22 mouse cellular contexts compared by ENCODE assay signal in the genomic region with DNA sequence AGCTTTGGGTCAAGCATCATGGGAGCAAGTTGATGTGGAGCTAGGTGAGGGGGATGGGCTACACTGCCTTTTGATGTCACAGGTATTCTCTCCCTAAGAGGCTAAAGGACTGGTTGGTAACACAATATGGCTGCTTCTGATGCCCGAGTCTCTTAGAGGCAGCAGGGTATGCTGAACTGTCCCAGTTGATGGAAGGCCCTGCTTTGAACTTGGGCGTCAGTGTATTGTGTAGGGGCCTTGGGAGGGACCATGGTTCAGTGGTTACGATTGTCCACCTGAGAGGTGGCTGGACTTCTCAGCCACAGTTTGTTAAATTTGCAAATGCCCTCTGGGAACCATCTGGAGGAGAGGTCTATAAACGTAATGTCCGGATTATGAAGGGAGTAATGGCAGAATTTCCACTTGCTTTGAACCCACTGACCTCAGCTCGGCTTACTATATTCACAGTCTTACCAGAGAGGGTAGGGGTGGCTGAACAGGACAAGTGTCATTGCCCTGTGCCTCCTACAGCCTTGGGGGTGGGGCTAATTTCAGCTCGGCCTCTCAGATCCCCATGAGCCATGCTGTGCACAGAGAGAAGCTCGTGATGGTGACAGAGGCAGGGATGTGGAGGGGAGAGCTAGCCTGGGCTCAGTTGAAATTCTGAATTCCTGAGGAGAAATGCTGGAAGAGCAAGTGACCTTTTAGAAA.
DNase-seq lines count a peak whose midpoint lies in the region; ATAC-seq and TF ChIP-seq lines count a peak whose summit lies in the region.
"Had no signal": no experiment of that assay in that cellular context is flagged by ENCODE, and none has a peak within 500 bp of the region (broad histone marks: within the 10 kb centered on the region; RNA-seq: fewer than 3 reads in every experiment).

No protein-coding gene starts in this region.

- no peaks in the 10 kb centered on the region for H3K36me3 ChIP-seq in kidney, adult 2 months (ENCODE audit: control insufficient read depth, insufficient read depth, low read length)
- no peaks in the 10 kb centered on the region for H3K36me3 ChIP-seq in kidney, embryonic 14.5 days (ENCODE audit: control insufficient read depth, insufficient read depth, low read length)
- no peaks in the 10 kb centered on the region for H3K36me3 ChIP-seq in heart, adult 2 months (ENCODE audit: control insufficient read depth, insufficient read depth, low read length)
- H3K36me3 ChIP-seq: embryonic facial prominence, embryonic 15.5 days; forebrain, embryonic 10.5 days; heart, embryonic 10.5 days; hindbrain, embryonic 12.5 days had no signal

- DNase-seq in kidney, adult 2 months, result peak; percentile 46
- no peak for DNase-seq in kidney, adult 18-20 months
- peak; percentile 14 for DNase-seq in ES-CJ7 (ENCODE audit: low read depth, low spot score)
- DNase-seq in kidney, postnatal 14 days, result peak; percentile 7
- no peak for DNase-seq in heart, adult 2 months
- no peak for DNase-seq in cerebellum, postnatal 14 days
- DNase-seq: adrenal gland, adult 8-10 months; cerebellum, adult 2 months; cerebellum, postnatal 10 days; embryo, embryonic 11 days; gastrocnemius, postnatal 36 days; heart, adult 11 months; heart, postnatal 10 days; heart, postnatal 4 days had no signal

- no peak overlapping the region for H3K4me3 ChIP-seq in kidney, adult 2 months (ENCODE audit: insufficient read depth, low read depth, low read length)
- H3K4me3 ChIP-seq in kidney, embryonic 14.5 days (ENCODE audit: low read length), result no peak overlapping the region
- H3K4me3 ChIP-seq in heart, adult 2 months, result no peak overlapping the region
- H3K4me3 ChIP-seq: embryonic facial prominence, embryonic 15.5 days; erythroblast, embryonic 14.5 days; forebrain, embryonic 10.5 days; heart, embryonic 10.5 days; hindbrain, embryonic 12.5 days had no signal

- no peak for TF ChIP-seq EP300 in heart, adult 2 months (IDR thresholded peaks at IDR 0.05; ENCODE audit: insufficient read depth, low read depth, low read length)

- H3K4me1 ChIP-seq in kidney, adult 2 months (ENCODE audit: control insufficient read depth, insufficient read depth, low read length), result peaks cover 10% of the 10 kb centered on the region
- H3K4me1 ChIP-seq in kidney, embryonic 14.5 days (ENCODE audit: control insufficient read depth, insufficient read depth, low read length), result no peaks in the 10 kb centered on the region
- peaks cover 2% of the 10 kb centered on the region; the same call in 1 of the 2 replicates for H3K4me1 ChIP-seq in heart, adult 2 months (ENCODE audit: control insufficient read depth, insufficient read depth, low read length)
- H3K4me1 ChIP-seq: hindbrain, embryonic 12.5 days had no signal

- no peak for TF ChIP-seq CTCF in kidney, adult 2 months (conservative IDR thresholded peaks at IDR 0.05; ENCODE audit: insufficient read depth, insufficient read length, low read depth, low read length)
- TF ChIP-seq CTCF in heart, adult 2 months (IDR thresholded peaks at IDR 0.05), result no peak

- H3K27me3 ChIP-seq in kidney, adult 2 months (replicated peaks; ENCODE audit: control insufficient read depth, insufficient read depth, low read length), result no peaks in the 10 kb centered on the region
- no peaks in the 10 kb centered on the region for H3K27me3 ChIP-seq in kidney, embryonic 14.5 days (ENCODE audit: control insufficient read depth, insufficient read depth, low read length)
- no peaks in the 10 kb centered on the region for H3K27me3 ChIP-seq in heart, adult 2 months (ENCODE audit: control insufficient read depth, insufficient read depth, low read length)
- H3K27me3 ChIP-seq: Patski had no signal

- no peaks in the 10 kb centered on the region for H3K9me3 ChIP-seq in kidney, embryonic 14.5 days (ENCODE audit: control insufficient read depth, low read length)
- H3K9me3 ChIP-seq: embryonic facial prominence, embryonic 15.5 days; forebrain, embryonic 10.5 days; heart, embryonic 10.5 days; hindbrain, embryonic 12.5 days had no signal

- 63% methylated on average over 8 of the region's 8 CpGs for WGBS in kidney, adult 2 months
- WGBS in kidney, embryonic 14.5 days, result 35% methylated on average over 8 of the region's 8 CpGs
- 86% methylated on average over 8 of the region's 8 CpGs for WGBS in heart, adult 2 months

- TF ChIP-seq POLR2A in kidney, adult 2 months (IDR thresholded peaks at IDR 0.05; ENCODE audit: low read depth, low read length), result no peak
- TF ChIP-seq POLR2A in heart, adult 2 months (IDR thresholded peaks at IDR 0.05; ENCODE audit: insufficient read depth, low read depth, low read length), result no peak

- ATAC-seq in kidney, embryonic 14.5 days (ENCODE audit: low FRiP score, low TSS enrichment), result peak; percentile 76; the same call in 1 of the 2 replicates
- ATAC-seq: forebrain, embryonic 14.5 days; Patski had no signal

- H3K4me2 ChIP-seq in kidney, embryonic 14.5 days (replicated peaks; ENCODE audit: low read depth, low read length), result no peak overlapping the region
- H3K4me2 ChIP-seq: embryonic facial prominence, embryonic 15.5 days; hindbrain, embryonic 12.5 days had no signal

- H3K27ac ChIP-seq in kidney, adult 2 months (ENCODE audit: insufficient read depth, low read depth, low read length), result no peak overlapping the region
- no peak overlapping the region for H3K27ac ChIP-seq in kidney, embryonic 14.5 days (ENCODE audit: low read depth, low read length)
- H3K27ac ChIP-seq in heart, adult 2 months, result no peak overlapping the region
- H3K27ac ChIP-seq: embryonic facial prominence, embryonic 15.5 days; forebrain, embryonic 10.5 days; heart, embryonic 10.5 days; hindbrain, embryonic 12.5 days had no signal

- intact Hi-C loops in heart, adult 2 months (cut with DNase I), result no loop called here

- no peaks in the 10 kb centered on the region for H3K79me2 ChIP-seq in heart, adult 2 months (replicated peaks; ENCODE audit: control insufficient read depth, insufficient read depth, low read length)

- no peak overlapping the region for H3K9ac ChIP-seq in kidney, embryonic 14.5 days (ENCODE audit: low read depth, low read length)
- H3K9ac ChIP-seq in heart, adult 2 months (ENCODE audit: low read depth, low read length), result no peak overlapping the region
- H3K9ac ChIP-seq: embryonic facial prominence, embryonic 15.5 days; hindbrain, embryonic 12.5 days had no signal

Comparison
In these comparisons a context has a peak if more than half of its experiments do, and no peak if none do; other contexts are left out.
1. DNase-seq: peak in kidney, adult 2 months (single experiment), ES-CJ7 (single experiment) and kidney, postnatal 14 days (single experiment); none in kidney, adult 18-20 months (single experiment), heart, adult 2 months (0 of 2) and cerebellum, postnatal 14 days (0 of 2).